Mouse (Mus musculus) left cerebral cortex, postnatal 25 days (tissue): ENCODE measurements at regions not wholly inside any gene's neighbourhood (a gene's known extent, or its start where the extent isn't known, plus 50 kb on each side); places are given as distances from the start of the nearest gene placed in this dataset.
A peak's percentile ranks its signal among the peaks of the same experiment; 100 is the strongest.

Source experiments
- DNase-seq, 2 experiments: peaks; one replicate each; pipeline ENCODE4 v3.0.0; 2022; ENCODE audit warnings: low spot score in 2 of 2, mixed read lengths in 1 of 2
- intact Hi-C: fragments of 180-260 bp; cut with DNase I; formaldehyde crosslinking; loops from one replicate; pipeline ENCODE4 v1.15.1; 2025

GRCm38 (mm10) chr15:53399663-53400553 is 484.8 kb upstream of the Gm7489 start:
- intact Hi-C loops, result no loop called here
- DNase-seq, result peak in 1 of 2 experiments; percentile 2

DNA sequence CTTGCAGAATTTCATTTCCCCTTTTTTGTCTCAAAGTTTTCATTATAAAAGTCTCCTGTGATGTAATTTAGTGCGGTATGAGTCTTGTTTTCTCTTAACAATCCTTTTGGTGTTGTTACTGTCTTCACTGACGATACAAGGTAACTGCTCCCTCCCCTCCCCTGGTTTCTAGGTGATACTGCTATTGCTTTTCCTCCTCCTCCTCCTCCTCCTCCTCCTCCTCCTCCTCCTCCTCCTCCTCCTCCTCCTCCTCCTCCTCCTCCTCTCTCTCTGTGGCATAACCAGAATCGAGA is 484.2 kb upstream of the Gm7489 start:
- DNase-seq, result no peak
- intact Hi-C loops, result no loop called here
